Mouse (Mus musculus): ENCODE results near the gene Comt. TPM values are rescaled to one million over a fixed set of nuclear protein-coding genes. Genes with fewer than 3 reads are reported as not detected.
A peak's percentile ranks its signal among the peaks of the same experiment; 100 is the strongest.

Gene Comt
- total RNA-seq, 1 experiment from 2014 or later, result 14.5 TPM

- no peak for ATAC-seq (ENCODE audit: extremely low read depth, insufficient number of reproducible peaks, low FRiP score, poor library complexity, severe bottlenecking)
Measured at GRCm38 (mm10) chr16:18416094-18416761, 10.4 kb downstream of the Comt start.

GRCm38 (mm10) chr16:18413032-18413816 lies 13.4 kb downstream of the Comt start:
- ATAC-seq (ENCODE audit: extremely low read depth, insufficient number of reproducible peaks, low FRiP score, poor library complexity, severe bottlenecking), result peak; percentile 47

- no peak for ATAC-seq (ENCODE audit: extremely low read depth, insufficient number of reproducible peaks, low FRiP score, poor library complexity, severe bottlenecking)
Measured at GRCm38 (mm10) chr16:18411802-18412476, 14.7 kb downstream of the Comt start.

GRCm38 (mm10) chr16:18411026-18411649 lies 15.5 kb downstream of the Comt start:
- ATAC-seq (ENCODE audit: extremely low read depth, insufficient number of reproducible peaks, low FRiP score, poor library complexity, severe bottlenecking), result no peak

- ATAC-seq (ENCODE audit: extremely low read depth, insufficient number of reproducible peaks, low FRiP score, poor library complexity, severe bottlenecking), result no peak
Measured at GRCm38 (mm10) chr16:18410418-18410817, 16.2 kb downstream of the Comt start.

GRCm38 (mm10) chr16:18409776-18410175 lies 16.9 kb downstream of the Comt start:
- no peak for ATAC-seq (ENCODE audit: extremely low read depth, insufficient number of reproducible peaks, low FRiP score, poor library complexity, severe bottlenecking)

- ATAC-seq (ENCODE audit: extremely low read depth, insufficient number of reproducible peaks, low FRiP score, poor library complexity, severe bottlenecking), result no peak
Measured at GRCm38 (mm10) chr16:18407912-18408311, 18.7 kb downstream of the Comt start.

- ATAC-seq (ENCODE audit: extremely low read depth, insufficient number of reproducible peaks, low FRiP score, poor library complexity, severe bottlenecking), result no peak
Measured at GRCm38 (mm10) chr16:18406293-18406692, 20.4 kb downstream of the Comt start.

GRCm38 (mm10) chr16:18405876-18406275 lies 20.8 kb downstream of the Comt start:
- ATAC-seq (ENCODE audit: extremely low read depth, insufficient number of reproducible peaks, low FRiP score, poor library complexity, severe bottlenecking), result no peak

GRCm38 (mm10) chr16:18405091-18405854 lies 21.4 kb downstream of the Comt start:
- no peak for ATAC-seq (ENCODE audit: extremely low read depth, insufficient number of reproducible peaks, low FRiP score, poor library complexity, severe bottlenecking)

- no peak for ATAC-seq (ENCODE audit: extremely low read depth, insufficient number of reproducible peaks, low FRiP score, poor library complexity, severe bottlenecking)
Measured at GRCm38 (mm10) chr16:18403285-18403684, 23.4 kb downstream of the Comt start.

GRCm38 (mm10) chr16:18400472-18401216 lies 26.0 kb downstream of the Comt start:
- ATAC-seq (ENCODE audit: extremely low read depth, insufficient number of reproducible peaks, low FRiP score, poor library complexity, severe bottlenecking), result no peak

GRCm38 (mm10) chr16:18400028-18400427 lies 26.6 kb downstream of the Comt start:
- no peak for ATAC-seq (ENCODE audit: extremely low read depth, insufficient number of reproducible peaks, low FRiP score, poor library complexity, severe bottlenecking)

- no peak for ATAC-seq (ENCODE audit: extremely low read depth, insufficient number of reproducible peaks, low FRiP score, poor library complexity, severe bottlenecking)
Measured at GRCm38 (mm10) chr16:18396791-18397621, 29.6 kb downstream of the Comt start.

GRCm38 (mm10) chr16:18396201-18396600 lies 30.5 kb downstream of the Comt start:
- ATAC-seq (ENCODE audit: extremely low read depth, insufficient number of reproducible peaks, low FRiP score, poor library complexity, severe bottlenecking), result no peak

- no peak for ATAC-seq (ENCODE audit: extremely low read depth, insufficient number of reproducible peaks, low FRiP score, poor library complexity, severe bottlenecking)
Measured at GRCm38 (mm10) chr16:18395620-18396036, 31.0 kb downstream of the Comt start.

All from neutrophil, adult 5-6 weeks (primary cell).